Mouse (Mus musculus): ENCODE data around the gene Lhx9. TPM values are rescaled to one million over a fixed set of nuclear protein-coding genes. Genes with fewer than 3 reads are reported as not detected.
"Not testable (repeated sequence)": the region's sequence is repeated elsewhere in the genome, so short reads cannot be mapped to it uniquely, and the experiment has no call there.

Lhx9 gene
- polyA plus RNA-seq (2011; ENCODE audit: insufficient read depth, insufficient read length, low read depth, missing spikeins), result 0.43 and 0.48 TPM in 2 replicates

- Histone ChIP-seq H3K36me3 (ENCODE audit: control insufficient read depth, insufficient read depth, low read length, poor library complexity, severe bottlenecking) (no peaks in the 10 kb centered on the region), H3K27ac (ENCODE audit: insufficient read depth, low read length) (no peak within 1 kb of the TSS), H3K9me3 (replicated peaks; ENCODE audit: control insufficient read depth, insufficient read depth, low read length, poor library complexity, severe bottlenecking) (no peaks in the 10 kb centered on the region), H3K4me1 (ENCODE audit: control insufficient read depth, insufficient read depth, low read length) (no peaks in the 10 kb centered on the region), H3K9ac (ENCODE audit: low read depth, poor library complexity, severe bottlenecking) (peak within 1 kb of the TSS; percentile 7), H3K27me3 (ENCODE audit: control insufficient read depth, insufficient read depth, low read length, poor library complexity, severe bottlenecking) (peaks cover 28% of the 10 kb centered on the region), H3K4me3 (ENCODE audit: low read depth, low read length) (peak within 1 kb of the TSS; percentile 79)
- no peak for TF ChIP-seq POLR2A (IDR thresholded peaks at IDR 0.05; ENCODE audit: insufficient read depth, low read length)
- TF ChIP-seq EP300 (IDR thresholded peaks at IDR 0.05; ENCODE audit: insufficient read depth, low read depth, low read length), result no peak
- no peak for TF ChIP-seq CTCF (IDR thresholded peaks at IDR 0.05; ENCODE audit: low read depth, low read length)
These were observed at the start of gene Lhx9 for GRCm38 (mm10) chr1:138848511-138849109. Gene Lhx9, minus strand, starts transcription at chr1:138848577.

- Histone ChIP-seq H3K36me3 (ENCODE audit: control insufficient read depth, insufficient read depth, low read length, poor library complexity, severe bottlenecking) (no peaks in the 10 kb centered on the region), H3K27me3 (ENCODE audit: control insufficient read depth, insufficient read depth, low read length, poor library complexity, severe bottlenecking) (0 out of 2 replicates have a peak, but pooled peaks cover 1% of the 10 kb centered on the region), H3K4me1 (ENCODE audit: control insufficient read depth, insufficient read depth, low read length) (no peaks in the 10 kb centered on the region), H3K9me3 (replicated peaks; ENCODE audit: control insufficient read depth, insufficient read depth, low read length, poor library complexity, severe bottlenecking) (0 out of 2 replicates have a peak, but pooled peaks cover 2% of the 10 kb centered on the region), H3K9ac (ENCODE audit: low read depth, poor library complexity, severe bottlenecking) (no peak overlapping the region), H3K27ac (ENCODE audit: insufficient read depth, low read length) (no peak overlapping the region), H3K4me3 (ENCODE audit: low read depth, low read length) (no peak overlapping the region)
- no peak for TF ChIP-seq CTCF (IDR thresholded peaks at IDR 0.05; ENCODE audit: low read depth, low read length)
- TF ChIP-seq EP300 (IDR thresholded peaks at IDR 0.05; ENCODE audit: insufficient read depth, low read depth, low read length), result no peak
- no peak for TF ChIP-seq POLR2A (IDR thresholded peaks at IDR 0.05; ENCODE audit: insufficient read depth, low read length)
These were observed 47.7 kb upstream of the Lhx9 start for GRCm38 (mm10) chr1:138896088-138896487.

- TF ChIP-seq EP300 (IDR thresholded peaks at IDR 0.05; ENCODE audit: insufficient read depth, low read depth, low read length) (no peak), CTCF (IDR thresholded peaks at IDR 0.05; ENCODE audit: low read depth, low read length) (no peak), POLR2A (IDR thresholded peaks at IDR 0.05; ENCODE audit: insufficient read depth, low read length) (no peak)
- no peaks in the 10 kb centered on the region for H3K27me3 ChIP-seq (ENCODE audit: control insufficient read depth, insufficient read depth, low read length, poor library complexity, severe bottlenecking)
- no peak overlapping the region for H3K4me3 ChIP-seq (ENCODE audit: low read depth, low read length)
These were observed 29.3 kb upstream of the Lhx9 start for GRCm38 (mm10) chr1:138877470-138878254.

GRCm38 (mm10) chr1:138876371-138877045 is 28.1 kb upstream of the Lhx9 start:
- no peak overlapping the region for H3K27ac ChIP-seq (ENCODE audit: insufficient read depth, low read length)
- no peaks in the 10 kb centered on the region for H3K36me3 ChIP-seq (ENCODE audit: control insufficient read depth, insufficient read depth, low read length, poor library complexity, severe bottlenecking)
- no peaks in the 10 kb centered on the region for H3K27me3 ChIP-seq (ENCODE audit: control insufficient read depth, insufficient read depth, low read length, poor library complexity, severe bottlenecking)
- no peak overlapping the region; the same call in 1 of the 2 replicates for H3K4me3 ChIP-seq (ENCODE audit: low read depth, low read length)
- TF ChIP-seq POLR2A (IDR thresholded peaks at IDR 0.05; ENCODE audit: insufficient read depth, low read length) (no peak), EP300 (IDR thresholded peaks at IDR 0.05; ENCODE audit: insufficient read depth, low read depth, low read length) (no peak)
- no peak overlapping the region for H3K9ac ChIP-seq (ENCODE audit: low read depth, poor library complexity, severe bottlenecking)
- H3K4me1 ChIP-seq (ENCODE audit: control insufficient read depth, insufficient read depth, low read length), result no peaks in the 10 kb centered on the region
- peaks cover 8% of the 10 kb centered on the region; the same call in 1 of the 2 replicates for H3K9me3 ChIP-seq (replicated peaks; ENCODE audit: control insufficient read depth, insufficient read depth, low read length, poor library complexity, severe bottlenecking)

More at GRCm38 (mm10) chr1:138877470-138878254, 29.3 kb upstream of the Lhx9 start:
- H3K9ac ChIP-seq (ENCODE audit: low read depth, poor library complexity, severe bottlenecking), result no peak overlapping the region
- H3K27ac ChIP-seq (ENCODE audit: insufficient read depth, low read length), result no peak overlapping the region
- peaks cover 8% of the 10 kb centered on the region; the same call in 1 of the 2 replicates for H3K9me3 ChIP-seq (replicated peaks; ENCODE audit: control insufficient read depth, insufficient read depth, low read length, poor library complexity, severe bottlenecking)
- H3K4me1 ChIP-seq (ENCODE audit: control insufficient read depth, insufficient read depth, low read length), result no peaks in the 10 kb centered on the region
- no peaks in the 10 kb centered on the region for H3K36me3 ChIP-seq (ENCODE audit: control insufficient read depth, insufficient read depth, low read length, poor library complexity, severe bottlenecking)

- not testable (repeated sequence) for H3K27me3 ChIP-seq (ENCODE audit: control insufficient read depth, insufficient read depth, low read length, poor library complexity, severe bottlenecking); H3K36me3 ChIP-seq (ENCODE audit: control insufficient read depth, insufficient read depth, low read length, poor library complexity, severe bottlenecking); H3K27ac ChIP-seq (ENCODE audit: insufficient read depth, low read length); H3K9me3 ChIP-seq (replicated peaks; ENCODE audit: control insufficient read depth, insufficient read depth, low read length, poor library complexity, severe bottlenecking); H3K4me1 ChIP-seq (ENCODE audit: control insufficient read depth, insufficient read depth, low read length)
- peak within 1 kb of the TSS; percentile 78; the same call in 1 of the 2 replicates for H3K9ac ChIP-seq (ENCODE audit: low read depth, poor library complexity, severe bottlenecking)
- H3K4me3 ChIP-seq (ENCODE audit: low read depth, low read length), result peak within 1 kb of the TSS; percentile 77
These were observed 7.9 kb upstream of the Lhx9 start, which contains the start of gene 2310009B15Rik for GRCm38 (mm10) chr1:138856101-138856950. Gene 2310009B15Rik, minus strand, starts transcription at chr1:138856852.
